Mouse (Mus musculus) liver, embryonic 11.5 days (tissue): ENCODE results near the gene Setd1b. TPM values are rescaled to one million over a fixed set of nuclear protein-coding genes. Genes with fewer than 3 reads are reported as not detected.

ENCODE experiments used
- ATAC-seq: fragments of 200-750 bp; cut with Nextera tagmentation; replicated peaks from 2 replicates; pipeline ENCODE4 v1.8.0; 2017; ENCODE audit warnings: moderate number of reproducible peaks, mild to moderate bottlenecking, moderate TSS enrichment, moderate library complexity; ENCODE audit not compliant: low FRiP score
- DNase-seq: peaks from one replicate; pipeline ENCODE4 v3.0.0-alpha.2; 2017; ENCODE audit warnings: low spot score
- H3K27ac ChIP-seq: fragments of 300-500 bp; sonication (generic); 2 replicates; pipeline ENCODE4 v1.5.1; 2014; ENCODE audit warnings: mild to moderate bottlenecking, low read depth, low read length, control low read depth
- H3K27me3 ChIP-seq: fragments of 300-500 bp; sonication (generic); replicated peaks from 2 replicates; pipeline ENCODE4 v1.6.1; 2014; ENCODE audit warnings: low read length, mixed read lengths; ENCODE audit not compliant: control insufficient read depth, insufficient read depth
- H3K36me3 ChIP-seq: fragments of 300-500 bp; sonication (generic); 2 replicates; pipeline ENCODE4 v1.6.1; 2014; ENCODE audit warnings: mild to moderate bottlenecking, low read length, moderate library complexity, mixed read lengths; ENCODE audit not compliant: control insufficient read depth, insufficient read depth
- H3K4me1 ChIP-seq: fragments of 300-500 bp; sonication (generic); replicated peaks from 2 replicates; pipeline ENCODE4 v1.6.1; 2014; ENCODE audit warnings: low read length, mixed read lengths; ENCODE audit not compliant: control insufficient read depth, insufficient read depth
- H3K4me2 ChIP-seq: fragments of 300-500 bp; sonication (generic); 2 replicates; pipeline ENCODE4 v1.6.1; 2014; ENCODE audit warnings: mild to moderate bottlenecking, control low read depth, moderate library complexity
- H3K4me3 ChIP-seq: fragments of 300-500 bp; sonication (generic); 2 replicates; pipeline ENCODE4 v1.5.1; 2014; ENCODE audit warnings: low read depth, low read length, control low read depth
- H3K9ac ChIP-seq: fragments of 300-500 bp; sonication (generic); 2 replicates; pipeline ENCODE4 v1.6.1; 2014; ENCODE audit warnings: low read depth, low read length, control low read depth
- H3K9me3 ChIP-seq: fragments of 300-500 bp; sonication (generic); 2 replicates; pipeline ENCODE4 v1.6.1; 2016; ENCODE audit warnings: low read length, inconsistent platforms, mixed read lengths; ENCODE audit not compliant: control insufficient read depth
- WGBS: fragments of 180-500 bp; shearing (Covaris S2); extraction: QIAGEN DNeasy Blood & Tissue Kit; methylation state at CpG from one replicate; pipeline ENCODE4 v1.1.7; 2014; 5-methylcytosine and 5-hydroxymethylcytosine counted together
- polyA plus RNA-seq: library from polyadenylated mRNA; unstranded; fragments of >200 nt; fragmentation: Nextera tagmentation; extraction: Ambion mirVana; gene quantifications from 2 replicates; pipeline ENCODE4 v1.2.1, GENCODE M21; 2014

Gene Setd1b
- polyA plus RNA-seq, 1 experiment from 2014 or later, result 9.6 TPM

DNA sequence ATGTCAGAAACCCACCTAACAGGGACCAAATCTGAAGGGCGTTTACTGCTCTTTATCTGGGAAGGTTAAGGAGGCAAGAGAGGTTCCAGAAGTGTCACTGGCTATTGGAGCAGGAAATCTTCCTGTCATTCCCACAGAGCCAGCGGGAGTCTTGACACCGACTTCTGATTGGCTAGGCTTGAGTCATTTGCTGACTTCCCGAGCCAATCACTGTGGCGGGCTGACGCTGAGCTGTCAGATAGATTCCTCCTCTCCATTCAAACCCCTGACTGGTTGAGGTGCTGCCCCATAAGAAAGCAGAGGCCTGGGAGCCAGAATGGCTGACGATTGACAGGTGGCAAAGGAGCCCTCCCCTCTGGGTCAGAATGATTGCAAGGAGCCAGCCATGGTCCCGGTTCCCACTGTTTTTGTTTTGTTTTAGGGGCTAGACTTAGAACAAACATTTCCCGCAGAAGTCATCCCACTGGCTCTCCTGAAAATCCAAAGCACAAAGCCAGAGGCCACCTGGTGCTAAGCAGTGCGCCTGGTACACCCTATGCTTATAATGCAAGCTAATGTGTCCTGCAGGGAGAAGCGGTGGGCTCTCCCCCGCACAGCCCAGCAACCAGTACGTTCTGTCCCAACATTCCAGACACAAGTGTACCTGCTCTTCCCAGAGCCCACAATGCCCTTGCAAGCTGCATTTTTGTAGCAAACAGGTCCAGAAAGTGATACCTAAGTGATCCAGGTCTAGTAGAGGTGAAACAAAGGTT is 32.4 kb upstream of the Setd1b start:
- H3K36me3 ChIP-seq, result no peaks in the 10 kb centered on the region
- 0 out of 2 replicates have a peak, but pooled peaks have one; percentile 23 for ATAC-seq

DNA sequence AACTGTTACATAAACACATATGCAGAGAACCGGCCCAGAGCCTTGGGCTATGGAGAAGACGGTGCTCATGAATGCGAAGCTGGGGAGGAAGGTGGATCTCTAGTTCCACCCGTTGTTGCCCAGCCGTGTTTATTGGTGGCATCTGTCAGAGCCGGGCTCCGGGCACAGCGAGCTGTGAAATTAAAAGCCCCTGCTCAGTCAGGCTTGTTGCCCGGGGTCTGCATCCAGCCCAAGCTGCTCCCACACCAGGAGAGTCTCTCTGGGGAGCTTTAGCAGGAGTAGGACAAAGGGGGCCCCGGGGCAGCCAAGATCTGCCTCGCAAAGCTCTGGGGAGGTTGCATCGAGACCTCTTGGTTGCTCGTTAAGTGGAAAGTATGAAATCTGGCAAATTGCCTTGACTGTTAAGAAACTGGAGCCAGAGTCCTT is 31.7 kb upstream of the Setd1b start:
- Histone ChIP-seq H3K36me3 (no peaks in the 10 kb centered on the region), H3K27ac (no peak overlapping the region), H3K4me2 (no peak overlapping the region), H3K9ac (no peak overlapping the region), H3K4me3 (no peak overlapping the region), H3K9me3 (no peaks in the 10 kb centered on the region), H3K4me1 (no peaks in the 10 kb centered on the region; the same call in 1 of the 2 replicates), H3K27me3 (no peaks in the 10 kb centered on the region)
- ATAC-seq (no peak), DNase-seq (no peak)
- WGBS, result 88% methylated on average over 13 of the region's 13 CpGs

More for the DNA sequence above, 32.4 kb upstream of the Setd1b start:
- Histone ChIP-seq H3K4me3 (no peak overlapping the region), H3K27me3 (no peaks in the 10 kb centered on the region), H3K27ac (no peak overlapping the region), H3K4me1 (no peaks in the 10 kb centered on the region; the same call in 1 of the 2 replicates), H3K4me2 (peak overlapping the region; percentile 4; the same call in 1 of the 2 replicates), H3K9ac (no peak overlapping the region), H3K9me3 (no peaks in the 10 kb centered on the region)
- 53% methylated on average over 13 of the region's 13 CpGs for WGBS
- DNase-seq, result no peak

DNA sequence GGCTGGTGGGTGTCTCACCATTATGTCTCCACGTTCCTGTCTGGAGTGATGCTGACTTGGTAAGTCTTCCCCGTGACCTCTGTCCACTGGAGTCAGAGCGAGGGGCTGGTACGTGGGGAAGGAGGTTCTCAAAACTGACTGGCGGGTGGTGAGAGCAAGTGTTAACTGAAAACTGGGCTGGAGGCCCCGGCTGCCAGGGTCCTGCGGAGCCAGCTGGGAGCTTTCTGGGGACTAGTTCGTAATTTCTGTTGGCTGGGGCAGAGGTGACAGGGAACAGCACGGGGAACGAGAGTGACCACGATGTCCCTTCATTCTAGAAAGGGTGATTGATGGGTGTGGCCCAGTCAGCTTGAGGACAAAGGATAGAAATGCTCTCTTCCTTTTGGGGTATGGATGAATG is 27.9 kb upstream of the Setd1b start:
- no peak overlapping the region for H3K27ac ChIP-seq
- no peaks in the 10 kb centered on the region for H3K9me3 ChIP-seq
- WGBS, result 75% methylated on average over 11 of the region's 11 CpGs
- no peak overlapping the region for H3K4me2 ChIP-seq
- ATAC-seq, result no peak
- H3K9ac ChIP-seq, result no peak overlapping the region
- no peaks in the 10 kb centered on the region for H3K36me3 ChIP-seq
- no peak for DNase-seq
- H3K4me3 ChIP-seq, result no peak overlapping the region
- H3K4me1 ChIP-seq, result peaks cover 2% of the 10 kb centered on the region; the same call in 1 of the 2 replicates
- no peaks in the 10 kb centered on the region for H3K27me3 ChIP-seq

DNA sequence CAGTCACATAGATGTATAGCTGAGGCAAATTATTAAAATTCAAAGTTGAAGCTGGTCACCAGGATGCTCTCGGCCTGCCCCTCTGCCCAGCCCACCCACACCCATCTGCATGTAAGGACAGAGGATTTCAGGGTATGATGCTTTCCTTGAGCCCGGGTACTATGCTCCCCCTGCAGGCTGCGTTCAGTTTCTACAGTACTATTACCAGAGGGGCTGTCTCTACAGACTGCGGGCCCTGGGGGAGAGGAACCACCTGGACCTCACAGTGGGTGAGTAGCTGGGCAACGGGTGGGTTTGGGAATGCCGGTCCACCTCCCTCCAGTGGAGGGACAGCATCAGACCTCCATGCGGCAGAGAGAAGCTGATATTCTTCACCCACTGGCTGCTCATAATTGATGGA is 27.1 kb upstream of the Setd1b start:
- Histone ChIP-seq H3K9ac (no peak overlapping the region), H3K4me1 (0 out of 2 replicates have a peak, but pooled peaks cover 2% of the 10 kb centered on the region), H3K9me3 (no peaks in the 10 kb centered on the region), H3K36me3 (no peaks in the 10 kb centered on the region), H3K4me2 (no peak overlapping the region), H3K4me3 (no peak overlapping the region), H3K27me3 (no peaks in the 10 kb centered on the region), H3K27ac (no peak overlapping the region)
- WGBS, result 53% methylated on average over 7 of the region's 7 CpGs
- DNase-seq (no peak), ATAC-seq (no peak)

DNA sequence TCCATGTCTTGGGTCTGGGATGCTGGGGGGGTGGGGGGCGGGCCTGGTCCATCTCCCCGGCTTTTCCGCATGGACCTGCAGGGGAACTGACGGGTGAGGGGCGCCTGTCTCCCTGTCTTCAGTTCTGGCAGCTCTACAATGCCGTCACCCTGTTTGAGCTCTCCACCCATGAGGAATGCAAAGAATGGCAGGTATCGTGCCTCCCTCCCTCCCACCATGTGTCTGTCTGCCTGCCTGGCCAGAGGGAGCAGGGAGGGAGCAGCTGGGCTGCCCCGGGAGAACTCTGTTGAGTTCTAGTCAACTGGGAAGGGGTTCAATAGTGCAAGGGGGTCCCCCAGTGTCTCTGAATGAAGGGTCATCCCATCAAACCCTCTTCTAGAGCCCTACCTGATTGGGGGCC is 25.9 kb upstream of the Setd1b start:
- DNase-seq (no peak), ATAC-seq (no peak)
- Histone ChIP-seq H3K4me2 (no peak overlapping the region), H3K27me3 (no peaks in the 10 kb centered on the region), H3K4me3 (no peak overlapping the region), H3K4me1 (peaks cover 2% of the 10 kb centered on the region; the same call in 1 of the 2 replicates), H3K9ac (no peak overlapping the region), H3K27ac (no peak overlapping the region), H3K9me3 (no peaks in the 10 kb centered on the region), H3K36me3 (no peaks in the 10 kb centered on the region)
- 67% methylated on average over 8 of the region's 8 CpGs for WGBS

DNA sequence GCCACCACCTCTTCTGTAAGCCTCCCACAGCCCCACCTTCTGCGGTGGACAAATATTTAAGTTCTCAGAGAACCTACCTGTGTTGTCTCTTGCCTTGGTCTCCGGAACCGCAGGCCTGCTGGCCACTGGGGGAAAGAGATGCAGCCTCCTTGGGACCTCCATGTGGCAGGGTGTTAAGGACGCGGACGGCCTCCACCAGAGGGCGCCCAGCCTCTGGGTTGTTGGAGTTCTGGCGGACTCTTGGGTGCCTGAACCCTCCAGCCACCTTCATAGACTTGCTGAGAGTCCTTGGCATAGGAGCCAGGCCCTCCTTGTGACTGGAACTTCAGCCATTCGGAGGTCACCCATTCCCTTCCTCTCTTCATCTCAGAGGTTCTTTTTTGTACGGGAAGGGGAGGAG is 24.7 kb upstream of the Setd1b start:
- ATAC-seq, result peak; percentile 65
- H3K9me3 ChIP-seq, result no peaks in the 10 kb centered on the region
- peaks cover 2% of the 10 kb centered on the region; the same call in 1 of the 2 replicates for H3K4me1 ChIP-seq
- no peak overlapping the region for H3K4me2 ChIP-seq
- no peak overlapping the region for H3K27ac ChIP-seq
- DNase-seq, result peak; percentile 77
- no peak overlapping the region for H3K4me3 ChIP-seq
- no peaks in the 10 kb centered on the region for H3K36me3 ChIP-seq
- H3K27me3 ChIP-seq, result no peaks in the 10 kb centered on the region
- 15% methylated on average over 10 of the region's 10 CpGs for WGBS
- no peak overlapping the region for H3K9ac ChIP-seq

DNA sequence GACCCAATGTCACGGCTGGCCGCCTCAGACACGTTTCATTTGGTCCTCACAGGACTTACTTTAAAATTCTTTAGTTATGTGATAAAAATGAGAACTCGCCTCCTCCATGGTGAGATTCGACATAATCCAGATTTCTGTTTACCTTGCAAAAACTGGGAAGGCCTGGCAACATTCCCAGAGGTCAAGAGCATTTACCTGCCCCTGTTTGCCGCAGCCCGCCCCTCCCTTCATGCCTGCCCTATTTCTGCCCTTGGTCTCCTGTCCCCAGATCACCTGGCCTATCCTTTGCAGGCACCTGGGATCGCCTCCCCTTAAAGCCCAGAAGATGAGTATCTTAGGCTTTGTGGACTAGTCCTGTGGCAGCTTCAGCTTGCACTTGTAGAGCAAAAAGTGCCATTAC is 24.2 kb upstream of the Setd1b start:
- DNase-seq (no peak), ATAC-seq (no peak)
- WGBS, result 85% methylated on average over 8 of the region's 8 CpGs
- H3K9ac ChIP-seq, result no peak overlapping the region
- no peaks in the 10 kb centered on the region for H3K9me3 ChIP-seq
- H3K4me1 ChIP-seq, result peaks cover 2% of the 10 kb centered on the region; the same call in 1 of the 2 replicates
- no peaks in the 10 kb centered on the region for H3K36me3 ChIP-seq
- no peak overlapping the region for H3K4me2 ChIP-seq
- no peaks in the 10 kb centered on the region for H3K27me3 ChIP-seq
- no peak overlapping the region for H3K27ac ChIP-seq
- H3K4me3 ChIP-seq, result no peak overlapping the region

DNA sequence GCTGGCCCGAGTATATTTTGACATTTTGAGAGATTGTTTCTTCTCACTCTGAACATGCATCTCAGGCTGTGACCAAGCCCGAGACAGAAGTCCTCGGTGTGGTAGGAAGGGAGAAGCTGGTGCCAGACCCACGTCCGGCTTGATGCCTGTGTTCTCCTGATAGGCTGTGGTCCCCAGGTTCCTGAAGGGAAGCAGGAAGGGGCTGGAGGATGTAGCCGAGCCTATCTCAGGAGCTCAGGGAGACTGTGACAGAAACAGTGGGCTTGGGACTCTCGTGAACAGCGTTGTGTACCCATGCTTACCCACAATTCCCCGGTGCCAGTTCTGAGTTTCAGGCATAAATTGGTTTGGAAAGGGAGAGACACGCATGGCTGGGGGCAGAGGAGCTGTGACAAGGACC is 23.2 kb upstream of the Setd1b start:
- Histone ChIP-seq H3K4me2 (no peak overlapping the region), H3K27me3 (no peaks in the 10 kb centered on the region), H3K36me3 (no peaks in the 10 kb centered on the region), H3K4me3 (no peak overlapping the region), H3K9ac (no peak overlapping the region), H3K9me3 (no peaks in the 10 kb centered on the region), H3K27ac (no peak overlapping the region), H3K4me1 (peaks cover 2% of the 10 kb centered on the region; the same call in 1 of the 2 replicates)
- no peak for DNase-seq
- 43% methylated on average over 10 of the region's 10 CpGs for WGBS
- ATAC-seq, result peak; percentile 44; the same call in 1 of the 2 replicates
